Mouse (Mus musculus): ENCODE results near the gene Negr1.

Negr1 gene

DNA sequence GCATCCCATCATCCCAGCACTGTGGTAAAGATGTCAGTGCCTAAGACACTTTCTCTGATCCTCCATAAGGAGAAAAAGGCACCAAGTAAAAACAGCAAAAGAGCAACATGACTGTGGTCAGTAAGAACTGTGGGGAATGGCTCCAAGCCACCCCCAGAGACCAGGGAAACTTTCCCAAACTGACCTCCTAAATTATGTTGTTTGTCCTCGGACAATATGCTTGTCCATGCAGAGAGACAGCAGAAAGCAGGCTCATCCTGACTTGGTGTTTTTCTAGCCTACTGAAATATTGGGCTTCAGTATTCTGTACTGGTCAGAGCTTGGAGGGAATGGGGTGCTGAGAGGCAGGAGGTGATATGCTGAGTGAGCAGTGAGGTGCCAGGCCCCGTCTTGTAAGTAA, 647.8 kb downstream of the Negr1 start:
- DNase-seq (ENCODE audit: low spot score in 2 of 2) = no peak

DNA sequence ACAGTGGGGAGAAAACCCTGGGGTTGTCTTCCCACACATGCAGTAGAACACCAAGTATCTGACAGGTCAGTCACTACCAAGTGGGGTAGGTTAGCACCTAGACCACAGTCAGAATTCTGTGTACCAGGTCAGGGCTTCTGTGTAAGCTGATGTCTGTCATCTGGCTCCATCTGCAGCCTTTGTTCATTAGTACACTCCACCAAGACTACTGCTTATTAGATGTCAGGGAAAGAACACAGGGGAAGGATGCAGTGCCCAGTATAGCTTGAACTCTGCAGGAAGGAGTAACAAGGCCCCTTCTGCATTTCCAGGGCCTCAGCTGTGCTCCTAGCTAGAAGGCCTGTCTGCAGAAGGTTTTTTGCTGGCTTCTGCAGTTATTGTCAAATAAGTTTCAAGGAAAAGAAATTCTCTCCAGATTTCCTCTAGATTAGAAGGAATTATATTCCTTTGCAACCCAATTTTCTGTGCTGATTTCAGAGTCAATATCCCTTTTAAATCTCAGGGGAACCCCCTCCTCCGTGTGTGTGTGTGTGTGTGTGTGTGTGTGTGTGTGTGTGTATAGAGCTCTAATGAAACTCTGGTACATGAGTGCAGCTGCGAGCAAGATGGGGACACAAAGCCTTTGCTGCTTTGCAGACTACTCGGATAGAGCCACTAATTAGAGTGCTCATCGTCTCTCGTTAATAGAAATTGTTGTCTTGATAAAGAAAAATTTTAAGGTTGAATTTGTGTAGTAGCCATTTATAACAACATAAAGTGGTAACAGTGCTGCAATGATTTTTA, 654.5 kb downstream of the Negr1 start:
- no peak for DNase-seq (ENCODE audit: low spot score in 2 of 2)

DNA sequence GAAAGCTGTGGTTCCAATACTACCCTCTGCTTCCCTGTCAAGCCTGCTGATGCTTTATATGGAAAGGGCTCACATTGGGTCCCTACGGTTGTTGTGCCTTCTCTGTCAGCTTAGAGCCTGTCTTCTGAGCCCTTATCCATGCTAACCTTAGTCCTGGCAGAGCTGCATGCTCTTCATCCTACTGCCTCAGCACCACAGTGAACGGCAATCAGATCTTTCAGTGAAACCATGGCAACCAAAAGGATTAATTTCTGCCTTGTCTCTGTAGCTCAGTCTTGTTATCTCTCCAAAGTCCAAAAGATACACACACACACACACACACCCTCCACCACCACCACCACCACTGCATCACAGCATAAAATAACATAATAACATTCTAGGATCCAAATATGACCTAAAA, 656.2 kb downstream of the Negr1 start:
- no peak for DNase-seq (ENCODE audit: low spot score in 2 of 2)

DNA sequence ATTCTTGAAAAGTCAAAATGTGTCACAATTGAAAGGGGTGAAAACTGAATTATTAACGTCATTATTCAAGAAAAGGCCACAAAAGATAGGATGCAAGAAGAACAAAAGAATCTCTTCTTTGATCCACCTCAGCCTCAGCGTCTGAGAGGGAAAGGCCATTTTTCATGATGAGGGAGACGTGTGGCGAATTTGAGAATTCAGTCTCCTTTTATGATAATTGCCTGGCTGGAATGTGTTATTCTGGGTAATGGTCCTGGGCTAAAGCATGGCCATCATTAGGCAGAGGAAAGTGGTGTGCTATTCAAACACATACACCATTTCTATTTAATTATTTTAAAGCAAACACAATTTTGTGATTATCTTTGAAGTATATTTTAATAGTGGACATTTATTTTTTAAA, 663.3 kb downstream of the Negr1 start:
- DNase-seq (ENCODE audit: low spot score in 2 of 2) = no peak

DNA sequence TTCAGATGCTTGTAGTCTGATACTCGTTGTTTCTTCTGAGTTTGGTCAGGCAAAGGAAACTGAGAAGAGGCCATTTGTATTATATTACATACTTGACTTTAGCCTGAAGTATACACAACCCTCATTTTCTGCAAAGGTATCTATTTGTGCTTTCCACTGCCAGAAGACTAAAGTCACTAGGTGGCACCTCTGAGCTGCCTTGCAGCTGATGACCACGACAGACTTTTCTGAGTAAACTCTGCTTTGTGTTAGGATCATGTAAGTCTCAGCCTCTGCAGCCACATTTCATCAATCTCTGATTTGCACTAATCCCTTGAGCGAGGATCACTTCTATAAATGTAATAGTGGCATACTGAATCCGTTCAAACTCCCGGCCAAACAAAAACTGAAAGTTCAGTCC, 671.1 kb downstream of the Negr1 start:
- no peak for DNase-seq (ENCODE audit: low spot score in 2 of 2)

DNA sequence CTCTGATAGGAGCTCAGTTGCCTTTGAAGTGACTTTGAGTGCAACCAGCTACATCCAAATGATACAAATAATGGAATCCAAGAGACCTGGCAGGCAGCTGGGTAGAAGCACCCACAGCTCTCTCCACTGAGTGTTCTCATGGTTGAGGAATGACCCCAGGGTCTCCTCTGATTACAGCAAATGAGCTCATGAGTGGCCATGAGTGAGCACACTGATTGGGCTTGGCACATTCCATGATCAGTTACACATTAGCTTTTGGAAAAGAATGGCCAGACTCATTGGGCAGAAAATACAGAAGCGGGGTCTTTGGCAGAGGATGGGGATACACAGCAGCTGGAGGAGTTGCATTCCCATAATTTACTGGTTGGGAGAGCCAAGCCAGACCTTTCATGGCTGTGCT, 678.6 kb downstream of the Negr1 start:
- DNase-seq (ENCODE audit: low spot score in 2 of 2) = no peak

DNA sequence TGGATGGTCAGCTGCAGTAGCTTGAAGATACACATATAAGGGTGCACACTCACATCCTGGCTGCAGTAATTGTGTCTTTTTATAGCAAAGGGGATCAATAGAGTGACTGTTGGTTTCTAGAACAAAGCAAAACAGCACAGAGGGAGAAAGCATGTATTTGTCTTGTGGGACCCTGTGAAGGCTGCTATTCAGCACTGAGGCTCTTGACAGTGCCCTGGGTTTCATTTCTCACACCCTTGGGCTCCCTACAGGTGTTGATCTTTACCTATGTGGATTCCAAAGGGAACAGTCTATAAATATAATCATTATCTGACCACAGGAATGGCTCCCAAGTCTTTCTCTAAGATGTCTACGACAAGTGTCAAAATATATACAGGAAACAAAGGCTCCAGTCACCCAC, 693.9 kb downstream of the Negr1 start:
- DNase-seq (ENCODE audit: low spot score in 2 of 2) = no peak

DNA sequence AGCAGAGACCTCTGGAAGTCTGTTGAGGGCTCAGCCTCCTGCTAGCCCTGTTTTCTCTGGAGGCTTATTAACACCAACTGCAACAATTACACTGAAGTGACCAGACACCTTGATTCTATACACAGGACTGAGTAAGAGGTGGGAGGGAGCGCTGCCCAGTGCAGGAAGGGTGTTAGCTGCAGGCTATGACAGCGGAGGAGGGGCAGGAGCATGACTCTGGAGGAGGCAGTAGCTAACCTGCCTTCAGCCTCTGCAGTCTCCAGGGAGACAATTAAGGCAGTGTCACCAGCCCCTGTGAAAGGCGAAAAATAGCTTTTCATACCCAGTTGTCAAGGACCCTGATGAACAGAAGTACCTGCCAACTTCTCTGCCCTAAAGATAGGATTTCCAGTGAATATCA, 694.3 kb downstream of the Negr1 start:
- no peak for DNase-seq (ENCODE audit: low spot score in 2 of 2)

DNA sequence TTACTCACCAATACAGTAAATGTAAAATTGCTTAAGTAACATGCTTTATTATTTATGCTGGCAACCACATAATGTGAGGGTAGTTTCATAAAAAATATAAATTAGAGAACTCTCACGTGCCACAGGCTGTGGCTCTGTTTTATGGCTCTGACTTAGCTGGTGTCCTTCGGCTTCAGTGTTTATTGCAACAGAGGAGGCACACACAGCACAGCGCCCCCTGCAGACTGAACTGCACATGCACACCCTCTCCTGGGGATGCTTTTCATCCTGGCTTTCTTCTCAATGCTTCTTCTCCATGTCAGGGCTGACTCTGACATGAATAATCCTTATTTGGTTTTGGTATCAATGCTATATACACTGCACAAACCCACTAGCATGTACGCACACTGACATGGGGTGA, 707.1 kb downstream of the Negr1 start:
- DNase-seq (ENCODE audit: low spot score in 2 of 2) = no peak

DNA sequence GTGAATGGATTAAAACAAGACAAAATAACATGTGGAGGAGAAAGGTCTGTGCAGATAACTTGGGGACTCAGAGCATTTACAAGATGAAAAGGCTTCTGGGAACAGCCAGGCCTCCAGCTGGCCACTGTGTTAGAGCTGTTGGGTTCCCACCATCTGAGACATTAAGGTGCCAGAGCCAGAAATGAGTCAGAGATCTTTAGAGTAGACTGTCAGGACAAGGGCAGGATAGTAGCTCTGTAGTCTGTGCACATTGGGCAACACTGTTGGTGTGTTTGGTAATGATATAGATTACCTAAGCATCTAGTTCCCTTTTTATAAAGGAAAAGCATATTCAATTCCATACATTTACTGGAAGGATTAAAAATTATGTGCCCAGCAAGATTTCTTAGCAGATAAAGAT, 710.8 kb downstream of the Negr1 start:
- DNase-seq (ENCODE audit: low spot score in 2 of 2) = no peak

DNA sequence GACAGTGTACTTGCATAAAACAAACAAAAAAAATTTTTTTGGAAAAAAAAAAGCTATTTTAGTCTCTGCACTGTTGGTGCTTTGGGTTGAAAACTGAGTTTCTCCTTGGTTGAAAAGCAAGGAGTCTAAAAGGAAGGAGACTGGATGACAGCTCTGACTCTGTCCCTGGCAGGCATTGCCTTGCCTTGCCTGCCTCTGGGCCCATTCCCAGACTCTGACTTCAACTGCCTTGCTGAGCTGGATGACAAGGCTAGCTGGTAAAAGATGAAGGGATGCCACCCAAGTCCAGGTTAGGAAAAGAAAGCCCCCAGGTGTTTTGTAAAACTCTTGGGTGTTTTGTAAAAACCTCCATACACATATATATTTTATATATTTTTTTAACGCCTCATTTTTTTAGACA, 712.5 kb downstream of the Negr1 start:
- no peak for DNase-seq (ENCODE audit: low spot score in 2 of 2)

DNA sequence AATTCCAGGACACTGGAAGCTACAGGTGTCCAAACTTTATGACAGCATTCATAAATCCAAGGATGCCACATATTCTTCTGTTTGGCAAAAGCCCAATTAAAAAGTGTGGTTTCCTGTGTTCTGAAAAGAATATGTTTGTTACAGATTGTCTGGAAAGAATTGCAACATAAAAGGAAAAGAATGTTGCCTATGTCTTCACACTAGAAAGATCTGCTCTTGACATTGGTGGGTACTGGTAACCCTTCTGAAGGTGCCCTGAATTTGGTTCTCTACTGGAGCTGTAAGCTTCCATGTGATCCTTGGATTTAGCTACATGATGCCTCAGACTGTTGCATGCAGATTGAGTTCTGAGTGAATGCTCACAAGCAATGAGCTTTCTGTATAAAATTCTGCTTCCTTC, 718.1 kb downstream of the Negr1 start:
- no peak for DNase-seq (ENCODE audit: low spot score in 2 of 2)

DNA sequence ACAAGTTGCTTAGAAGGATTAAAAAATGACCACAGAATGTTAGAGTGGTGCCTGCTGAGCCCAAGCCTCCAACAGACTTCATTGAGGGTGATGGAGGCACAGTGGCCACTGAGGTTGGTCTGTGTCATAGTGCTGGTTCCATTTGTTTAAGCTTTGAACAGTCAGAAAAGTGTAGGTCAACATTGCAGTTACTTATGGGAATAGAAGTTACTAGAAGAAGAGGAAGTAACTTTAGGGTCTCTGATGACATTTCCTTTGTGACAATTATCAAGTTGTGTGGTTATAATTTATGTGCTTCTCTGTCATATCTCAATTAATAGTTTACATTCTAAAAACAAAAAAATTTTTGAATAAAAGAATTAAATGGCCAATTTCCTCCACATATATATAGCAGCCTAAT, 719.7 kb downstream of the Negr1 start:
- DNase-seq (ENCODE audit: low spot score in 2 of 2) = no peak

DNA sequence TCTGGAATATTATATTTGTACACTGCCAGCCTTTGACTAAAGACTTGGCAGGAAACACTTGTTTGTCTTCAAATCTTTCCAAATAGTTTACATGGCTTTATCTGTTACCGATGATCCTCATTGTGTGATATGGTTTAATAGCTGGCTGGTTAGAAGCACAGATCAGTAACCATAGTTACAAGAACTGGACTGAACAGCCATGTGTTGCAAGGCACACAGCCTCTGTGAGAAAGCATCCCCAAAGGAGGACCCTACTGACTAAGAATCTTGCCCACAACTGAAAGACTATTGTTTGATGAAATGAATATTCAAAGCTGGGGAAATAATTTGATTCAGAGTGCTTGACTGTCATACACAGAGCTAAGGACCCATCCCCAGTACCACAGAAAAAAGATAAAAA, 729.7 kb downstream of the Negr1 start:
- DNase-seq (ENCODE audit: low spot score in 2 of 2) = no peak

DNA sequence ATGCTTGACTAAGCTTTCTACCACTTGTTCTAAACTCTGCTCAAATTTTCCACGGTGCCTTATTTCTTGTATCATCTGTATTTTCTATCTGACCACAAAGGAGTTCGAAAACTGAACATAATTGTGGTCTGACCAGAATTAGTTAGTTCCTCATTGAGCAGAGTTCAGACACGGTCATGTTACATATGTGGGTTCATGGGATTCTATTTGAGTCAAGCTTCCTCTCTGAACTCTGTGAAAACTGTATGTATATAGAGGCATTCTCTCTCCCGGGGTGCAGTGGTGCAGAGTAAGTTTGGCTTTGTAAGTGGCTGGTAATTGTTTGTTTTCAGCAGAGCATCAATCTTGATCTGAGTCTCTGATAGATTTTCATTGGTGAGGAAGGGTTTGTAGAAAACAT, 735.6 kb downstream of the Negr1 start:
- DNase-seq (ENCODE audit: low spot score in 2 of 2) = no peak

DNA sequence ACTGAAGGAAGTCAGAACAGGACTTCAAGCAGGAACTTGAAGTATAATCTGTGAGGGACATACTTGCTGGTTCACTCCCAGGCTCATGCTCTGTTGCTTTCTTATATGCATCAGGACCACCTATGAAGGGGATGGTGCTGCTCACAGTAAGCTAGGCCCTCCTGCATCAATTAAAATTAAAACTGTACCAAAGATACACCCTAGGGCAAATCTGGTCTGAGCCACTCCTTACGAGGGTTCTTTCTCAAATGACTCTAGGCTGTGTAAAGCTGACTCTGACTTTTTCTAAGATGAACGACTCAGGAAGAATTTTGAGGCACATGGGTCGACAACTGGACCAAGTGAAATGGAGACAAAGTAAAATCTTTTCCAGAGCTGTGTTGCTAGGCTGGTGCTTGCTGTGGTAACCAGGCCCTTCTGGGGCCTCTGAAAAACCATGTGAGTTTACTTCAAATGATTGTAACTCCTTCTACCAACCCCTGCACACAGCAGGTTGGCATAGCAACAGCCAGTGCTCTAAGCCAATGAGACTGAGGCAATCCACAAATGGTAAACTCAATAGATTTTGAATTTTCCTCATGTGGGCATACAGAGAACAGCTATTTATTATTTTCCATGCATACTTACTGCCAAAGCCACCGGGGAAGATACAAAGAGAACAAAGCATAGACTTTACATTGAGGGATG, 742.0 kb downstream of the Negr1 start:
- DNase-seq (ENCODE audit: low spot score in 2 of 2) = no peak

DNA sequence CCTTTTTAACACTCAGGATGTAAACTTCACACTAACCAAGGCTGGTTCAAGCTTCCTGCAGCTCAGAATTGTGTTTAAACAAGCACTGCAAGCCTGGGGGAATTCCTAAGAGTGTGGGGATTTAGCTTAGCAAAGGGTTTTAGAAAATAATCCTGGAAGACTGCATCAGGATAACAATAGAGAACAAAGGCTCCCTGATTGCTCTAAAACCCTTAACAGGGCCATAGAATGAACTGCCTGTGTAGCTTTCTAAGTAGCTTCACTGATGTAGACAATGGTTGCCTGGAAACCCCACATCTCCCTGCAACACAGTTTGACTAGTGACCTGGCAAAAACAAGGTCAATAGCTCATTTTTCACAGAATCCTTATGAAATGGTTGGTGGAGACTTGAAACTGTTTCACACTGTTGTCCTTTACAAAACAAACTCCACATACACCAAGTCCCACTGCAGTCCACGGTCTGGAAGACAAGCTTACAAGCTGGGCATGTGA, 759.5 kb downstream of the Negr1 start:
- no peak for DNase-seq (ENCODE audit: low spot score in 2 of 2)

DNA sequence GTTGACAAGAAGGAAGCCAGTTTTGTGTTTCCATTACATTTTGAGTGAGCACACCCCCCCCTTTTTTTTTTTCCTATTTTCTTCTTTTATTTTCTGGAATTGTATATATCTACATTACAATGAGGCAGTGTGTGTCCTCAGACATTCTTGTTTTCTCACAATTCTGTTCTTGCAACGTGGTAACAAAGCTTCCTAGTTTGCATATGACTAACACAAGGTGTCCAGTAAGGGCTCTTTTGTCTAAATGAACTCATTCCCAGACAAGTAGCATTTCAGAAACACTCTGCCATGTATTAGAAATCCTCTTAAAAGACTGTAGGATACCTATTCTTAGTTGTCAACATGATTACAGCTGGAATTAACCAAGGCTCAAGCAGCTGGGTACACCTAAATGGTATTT, 760.2 kb downstream of the Negr1 start:
- DNase-seq (ENCODE audit: low spot score in 2 of 2) = no peak

DNA sequence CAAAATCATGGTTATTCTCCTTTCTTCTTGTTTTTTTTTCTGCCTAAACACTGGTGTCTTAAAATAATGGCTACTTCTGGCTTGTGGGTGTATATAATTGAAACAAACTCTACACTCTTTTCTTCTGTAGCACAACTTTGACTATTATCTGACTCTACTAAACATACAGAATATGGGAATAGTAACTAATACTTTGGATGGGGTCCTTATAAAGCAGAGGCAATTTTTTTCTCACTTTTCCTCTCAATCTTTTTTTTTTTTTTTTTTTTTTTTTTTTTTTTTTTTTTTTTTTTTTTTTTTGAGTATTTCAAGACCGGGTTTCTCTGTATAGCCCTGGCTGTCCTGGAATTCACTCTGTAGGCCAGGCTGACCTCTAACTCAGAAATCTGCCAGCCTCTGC, 772.6 kb downstream of the Negr1 start:
- no peak for DNase-seq (ENCODE audit: low spot score in 2 of 2)

DNA sequence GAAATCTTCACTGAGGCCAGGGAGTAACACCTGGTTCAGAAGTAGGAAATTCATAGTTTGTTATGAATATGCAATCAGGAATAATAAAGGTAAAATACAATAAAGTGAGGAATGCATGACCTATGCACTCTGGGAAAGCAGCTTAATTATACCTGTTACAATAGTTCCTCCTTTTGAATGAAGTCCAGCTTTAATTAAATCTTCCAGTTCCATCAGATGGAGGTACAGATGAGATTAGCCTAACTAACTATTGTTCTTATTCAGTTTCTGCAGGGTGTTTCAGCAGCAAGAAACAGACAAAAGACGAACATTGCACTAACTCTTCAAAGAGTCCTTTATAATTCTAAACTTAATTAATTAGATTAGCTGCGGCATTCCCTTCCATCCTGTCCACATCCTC, 787.9 kb downstream of the Negr1 start:
- no peak for DNase-seq (ENCODE audit: low spot score in 2 of 2)

DNA sequence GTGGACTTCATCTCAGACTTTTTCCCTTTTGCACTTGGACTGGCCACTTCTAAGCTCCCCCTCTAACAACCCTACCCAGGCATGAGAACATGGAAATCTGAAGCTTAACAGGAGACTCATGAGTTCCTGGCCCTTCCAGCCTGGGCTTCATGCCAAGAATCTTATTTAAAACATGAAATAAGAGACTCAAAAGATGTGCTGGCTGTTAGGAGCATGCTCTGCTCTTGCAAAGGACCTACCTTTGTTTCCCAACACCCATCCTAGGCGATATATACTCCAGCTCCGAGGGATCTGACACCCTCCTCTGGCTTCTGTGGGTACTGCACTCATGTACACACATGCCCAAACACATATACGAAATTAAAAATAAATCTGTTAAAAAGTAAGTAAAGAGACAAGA, 797.3 kb downstream of the Negr1 start:
- no peak for DNase-seq (ENCODE audit: low spot score in 2 of 2)

DNA sequence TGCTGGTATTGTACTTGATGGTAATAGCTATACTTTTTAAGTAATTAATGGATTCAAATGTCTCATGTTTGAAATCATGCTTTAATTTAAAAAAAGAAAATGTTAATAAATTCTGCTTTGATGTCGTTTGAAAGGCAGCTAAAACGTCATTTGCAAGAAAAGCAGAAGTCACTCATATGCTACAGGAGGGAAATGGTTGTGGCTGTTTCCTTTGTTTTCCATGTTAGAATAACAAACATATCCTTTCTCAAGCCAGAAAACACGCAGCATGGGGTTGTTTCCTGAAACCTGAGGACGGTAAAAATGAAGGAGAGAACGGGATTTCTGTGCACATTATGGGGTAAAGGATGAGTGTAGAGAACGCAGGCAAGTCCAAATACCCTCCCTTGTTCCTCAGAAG, 798.2 kb downstream of the Negr1 start:
- no peak for DNase-seq (ENCODE audit: low spot score in 2 of 2)
